Mouse (Mus musculus) natural killer cell, adult 2 months (primary cell): ENCODE measurements around the gene Armc10.
"Not testable (repeated sequence)": the region's sequence is repeated elsewhere in the genome, so short reads cannot be mapped to it uniquely, and the experiment has no call there.

Experiments
- DNase-seq, 2 experiments: peaks; one replicate each; pipeline ENCODE4 v3.0.0; 2022; ENCODE audit warnings: low spot score in 2 of 2

The Armc10 gene

GRCm38 (mm10) chr5:21702873-21703475 is 57.4 kb downstream of the Armc10 start:
- DNase-seq: no peak

- DNase-seq: no peak
Observed at GRCm38 (mm10) chr5:21703708-21704107, 58.1 kb downstream of the Armc10 start.

- DNase-seq: no peak
Observed at GRCm38 (mm10) chr5:21706546-21706945, 60.9 kb downstream of the Armc10 start.

- DNase-seq: not testable (repeated sequence)
Observed at GRCm38 (mm10) chr5:21708011-21708410, 62.4 kb downstream of the Armc10 start.
